Mouse (Mus musculus): Measurements from ENCODE around the gene Mid1.

GRCm38 (mm10) chrX:169798987-169799680 lies 114.1 kb downstream of the Mid1 start:
- TF ChIP-seq GATA1 (IDR thresholded peaks at IDR 0.05; ENCODE audit: borderline replicate concordance, low read length) (no peak), FLI1 (IDR thresholded peaks at IDR 0.05; ENCODE audit: low read length) (no peak)
